Comparison of ENCODE assay signal across 7 mouse cellular contexts in the genomic region with DNA sequence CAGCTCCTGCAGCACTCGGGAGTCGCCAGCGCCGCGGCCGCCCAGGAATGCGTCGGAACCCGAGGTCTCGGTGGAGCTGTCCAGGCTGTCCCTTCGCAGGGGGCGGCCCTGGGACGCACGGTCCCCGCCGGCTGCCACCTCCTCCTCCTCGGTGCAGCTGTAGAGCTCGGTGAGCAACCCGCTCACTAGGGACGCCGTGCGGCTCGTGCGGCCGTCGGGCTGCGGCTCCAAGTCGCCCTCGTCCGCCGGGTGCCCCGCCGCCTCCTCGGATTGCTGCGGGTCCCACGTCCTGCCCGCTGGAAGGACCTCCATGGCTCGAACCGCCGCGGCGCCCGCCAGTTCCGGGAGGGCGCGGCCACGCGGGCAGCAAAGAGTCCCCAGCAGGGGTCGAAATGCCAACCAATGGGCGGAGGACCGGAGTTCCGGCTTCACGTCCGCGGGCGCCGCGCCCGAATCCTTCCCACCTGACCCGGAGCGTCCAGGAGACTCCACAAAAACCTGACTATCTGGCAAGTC. TPM values are rescaled to one million over a fixed set of nuclear protein-coding genes. Genes with fewer than 3 reads are reported as not detected.
DNase-seq lines count a peak whose midpoint lies in the region; ATAC-seq lines count a peak whose summit lies in the region.

Tbc1d30 (minus strand) TSS at position 213 of the 516 bp plus-strand sequence.

- peak within 1 kb of the TSS; percentile 43 for H3K9ac ChIP-seq in forebrain, embryonic 11.5 days (ENCODE audit: low read length)

- peak within 1 kb of the TSS; percentile 42 for H3K4me3 ChIP-seq in forebrain, embryonic 11.5 days (ENCODE audit: low read depth, low read length)

- peaks cover 16% of the 10 kb centered on the region; the same call in 1 of the 2 replicates for H3K27me3 ChIP-seq in forebrain, embryonic 11.5 days (ENCODE audit: control insufficient read depth, insufficient read depth, low read length)

- peaks cover 10% of the 10 kb centered on the region for H3K4me1 ChIP-seq in forebrain, embryonic 11.5 days (replicated peaks; ENCODE audit: control insufficient read depth, insufficient read depth, low read length)

- H3K36me3 ChIP-seq in forebrain, embryonic 11.5 days (ENCODE audit: control insufficient read depth, insufficient read depth, low read length), result no peaks in the 10 kb centered on the region

- ATAC-seq in forebrain, embryonic 11.5 days (replicated peaks; ENCODE audit: low FRiP score), result peak; percentile 76
- peak; percentile 67 to 80; a peak in 3 of 4 replicates for ATAC-seq in hematopoietic stem cell, adult 5-6 weeks (replicated peaks in 1 of 2; ENCODE audit: insufficient read depth in 1 of 2, low FRiP score in 2 of 2, low TSS enrichment in 1 of 2, low read depth in 1 of 2, poor library complexity in 2 of 2, severe bottlenecking in 2 of 2)

- peak within 1 kb of the TSS; percentile 87 for H3K4me2 ChIP-seq in forebrain, embryonic 11.5 days (ENCODE audit: low read depth, low read length, severe bottlenecking)

- under 1% methylated on average over 60 of the region's 61 CpGs for WGBS in forebrain, embryonic 11.5 days

- H3K27ac ChIP-seq in forebrain, embryonic 11.5 days (ENCODE audit: low read depth, low read length), result no peak within 1 kb of the TSS

- DNase-seq in Muller cell, postnatal 12 days (ENCODE audit: inconsistent ontology term), result peak; percentile 55
- DNase-seq in adrenal gland, postnatal 25 days, result peak; percentile 70
- DNase-seq in forebrain, embryonic 11.5 days (ENCODE audit: low spot score), result peak; percentile 76
- no peak for DNase-seq in layer of hippocampus, postnatal 14 days (ENCODE audit: low spot score in 2 of 2)
- peak; percentile 85 for DNase-seq in lung, postnatal 10 days
- DNase-seq in retina, embryonic 14.5 days (ENCODE audit: low spot score), result peak; percentile 56

- H3K9me3 ChIP-seq in forebrain, embryonic 11.5 days (ENCODE audit: control insufficient read depth, low read length), result no peaks in the 10 kb centered on the region; the same call in 1 of the 2 replicates

RNA-seq across cellular contexts. Expression of gene Tbc1d30, which starts in this region (rescaled TPM):
- 9.6 and 11.0 TPM in 2 replicates for total RNA-seq in adrenal gland, postnatal 25 days (2021)
- 3.0 and 3.3 TPM in 2 replicates for polyA plus RNA-seq in forebrain, embryonic 11.5 days (2014; fragmentation: Nextera tagmentation; extraction: Ambion mirVana)
- total RNA-seq in hematopoietic stem cell, adult 5-6 weeks (2017), result 0.63 and 1.7 TPM in 2 replicates
- total RNA-seq in layer of hippocampus, postnatal 14 days (2021), result 10 to 100 TPM; 34.9 to 36.9 TPM

Comparison
In these comparisons a context has a peak if more than half of its experiments do, and no peak if none do; other contexts are left out.
1. DNase-seq: peak in Muller cell, postnatal 12 days (single experiment), adrenal gland, postnatal 25 days (single experiment), forebrain, embryonic 11.5 days (single experiment), lung, postnatal 10 days (single experiment) and retina, embryonic 14.5 days (single experiment); none in layer of hippocampus, postnatal 14 days (0 of 2).